Mouse (Mus musculus): ENCODE data around the gene Axl. TPM values are rescaled to one million over a fixed set of nuclear protein-coding genes. Genes with fewer than 3 reads are reported as not detected.
"Not testable (repeated sequence)": the region's sequence is repeated elsewhere in the genome, so short reads cannot be mapped to it uniquely, and the experiment has no call there.

Axl gene
- polyA plus RNA-seq, 1 experiment from 2014 or later, result 16.5 TPM

GRCm38 (mm10) chr7:25736920-25737319, 51.6 kb downstream of the Axl start:
- Histone ChIP-seq H3K27me3 (no peaks in the 10 kb centered on the region), H3K27ac (replicated peaks) (no peak overlapping the region), H3K36me3 (peaks cover 98% of the 10 kb centered on the region), H3K4me3 (no peak overlapping the region), H3K4me1 (no peaks in the 10 kb centered on the region), H3K9me3 (no peaks in the 10 kb centered on the region), H3K4me2 (replicated peaks) (no peak overlapping the region), H3K9ac (replicated peaks) (no peak overlapping the region)
- ATAC-seq (replicated peaks), result no peak
- WGBS, result 94% methylated on average over 2 of the region's 2 CpGs

- H3K9me3 ChIP-seq, result no peaks in the 10 kb centered on the region
- H3K27me3 ChIP-seq, result no peaks in the 10 kb centered on the region
- WGBS, result 78% methylated on average over 4 of the region's 4 CpGs
- peaks cover 96% of the 10 kb centered on the region for H3K36me3 ChIP-seq
- no peak overlapping the region for H3K4me3 ChIP-seq
- no peaks in the 10 kb centered on the region for H3K4me1 ChIP-seq
- no peak overlapping the region for H3K4me2 ChIP-seq (replicated peaks)
- H3K27ac ChIP-seq (replicated peaks), result no peak overlapping the region
- H3K9ac ChIP-seq (replicated peaks), result no peak overlapping the region
- no peak for ATAC-seq (replicated peaks)
Observed at GRCm38 (mm10) chr7:25734991-25735390, 53.5 kb downstream of the Axl start.

DNA sequence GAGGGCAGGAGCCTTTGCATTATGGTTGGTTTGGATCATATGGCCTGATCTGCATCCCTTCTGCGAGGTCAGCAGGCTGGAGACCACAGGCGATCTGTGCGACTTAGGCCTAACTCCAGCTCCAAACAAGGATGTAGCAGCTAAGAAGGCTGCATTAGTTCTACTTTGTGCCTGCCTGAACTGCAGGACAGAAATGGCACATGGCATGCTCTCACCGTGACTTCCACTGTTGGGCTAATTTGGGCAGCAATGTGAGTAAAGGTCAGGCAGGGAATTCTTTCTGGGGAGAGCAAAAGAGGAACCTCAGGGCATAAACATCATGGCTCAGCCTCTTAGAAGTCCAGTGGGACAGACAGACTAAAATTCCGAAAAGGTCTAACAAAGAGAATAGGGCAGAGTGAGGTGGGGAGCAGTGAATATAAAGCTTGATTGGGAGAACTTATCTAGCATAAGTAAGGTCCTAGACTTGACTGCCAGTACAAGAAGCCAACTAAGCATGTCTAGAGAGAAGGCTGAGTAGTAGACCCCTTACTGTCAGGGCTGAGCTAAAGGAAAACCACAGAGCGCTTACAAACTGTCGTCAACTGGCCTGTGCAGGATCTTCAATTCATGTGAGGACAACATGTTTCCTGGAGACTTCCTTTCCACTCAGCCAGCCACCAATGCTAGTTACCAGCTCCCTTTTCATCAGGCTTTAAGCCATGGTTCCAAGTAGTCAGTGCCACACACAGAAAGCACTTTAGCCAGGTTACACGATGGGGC, 57.0 kb downstream of the Axl start:
- 92% methylated on average over 8 of the region's 8 CpGs for WGBS
- Histone ChIP-seq H3K36me3 (peaks cover 94% of the 10 kb centered on the region), H3K9me3 (no peaks in the 10 kb centered on the region), H3K4me3 (no peak overlapping the region), H3K27ac (replicated peaks) (no peak overlapping the region), H3K4me2 (replicated peaks) (no peak overlapping the region), H3K9ac (replicated peaks) (no peak overlapping the region), H3K27me3 (no peaks in the 10 kb centered on the region), H3K4me1 (no peaks in the 10 kb centered on the region)
- no peak for ATAC-seq (replicated peaks)

GRCm38 (mm10) chr7:25729862-25730261, 58.6 kb downstream of the Axl start:
- Histone ChIP-seq H3K9me3 (no peaks in the 10 kb centered on the region), H3K9ac (replicated peaks) (no peak overlapping the region), H3K27me3 (no peaks in the 10 kb centered on the region), H3K4me1 (no peaks in the 10 kb centered on the region), H3K4me2 (replicated peaks) (no peak overlapping the region), H3K27ac (replicated peaks) (no peak overlapping the region), H3K36me3 (peaks cover 95% of the 10 kb centered on the region), H3K4me3 (no peak overlapping the region)
- WGBS, result 91% methylated on average over 2 of the region's 2 CpGs
- ATAC-seq (replicated peaks), result no peak

GRCm38 (mm10) chr7:25729396-25729795, 59.1 kb downstream of the Axl start:
- H3K4me3 ChIP-seq, result no peak overlapping the region
- peaks cover 95% of the 10 kb centered on the region for H3K36me3 ChIP-seq
- H3K9ac ChIP-seq (replicated peaks), result no peak overlapping the region
- H3K9me3 ChIP-seq, result no peaks in the 10 kb centered on the region
- ATAC-seq (replicated peaks), result no peak
- no peaks in the 10 kb centered on the region for H3K27me3 ChIP-seq
- H3K4me2 ChIP-seq (replicated peaks), result no peak overlapping the region
- H3K4me1 ChIP-seq, result no peaks in the 10 kb centered on the region
- 72% methylated on average over 2 of the region's 2 CpGs for WGBS
- no peak overlapping the region for H3K27ac ChIP-seq (replicated peaks)

DNA sequence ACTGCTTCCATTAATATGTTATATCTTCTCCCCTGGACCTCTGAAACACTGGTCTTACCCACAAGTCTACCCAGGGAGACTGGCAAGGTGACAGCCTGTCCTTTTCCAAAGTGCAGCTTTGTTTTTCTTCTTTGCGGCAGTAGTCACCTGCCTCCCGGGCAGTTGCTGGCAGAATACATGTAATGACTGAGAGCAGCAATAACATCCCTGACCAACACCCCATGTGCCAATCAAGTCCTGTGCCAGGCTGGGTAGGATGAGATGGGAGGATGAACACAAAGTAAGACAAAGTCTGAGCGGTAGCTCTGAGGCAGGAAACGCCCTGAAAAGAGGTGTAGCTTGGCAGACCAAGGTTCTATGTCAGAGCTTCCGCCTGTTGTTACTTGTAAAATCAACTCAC, 60.7 kb downstream of the Axl start:
- Histone ChIP-seq H3K36me3 (peaks cover 96% of the 10 kb centered on the region), H3K4me2 (replicated peaks) (no peak overlapping the region), H3K4me3 (no peak overlapping the region), H3K4me1 (no peaks in the 10 kb centered on the region), H3K9me3 (no peaks in the 10 kb centered on the region), H3K27ac (replicated peaks) (no peak overlapping the region), H3K27me3 (no peaks in the 10 kb centered on the region), H3K9ac (replicated peaks) (no peak overlapping the region)
- WGBS, result 94% methylated on average over 5 of the region's 5 CpGs
- ATAC-seq (replicated peaks), result no peak

GRCm38 (mm10) chr7:25725886-25726285, 62.6 kb downstream of the Axl start:
- no peaks in the 10 kb centered on the region for H3K9me3 ChIP-seq
- no peak overlapping the region for H3K4me3 ChIP-seq
- H3K4me2 ChIP-seq (replicated peaks), result no peak overlapping the region
- peaks cover 94% of the 10 kb centered on the region for H3K36me3 ChIP-seq
- no peak overlapping the region for H3K27ac ChIP-seq (replicated peaks)
- 88% methylated on average over 19 of the region's 19 CpGs for WGBS
- no peak for ATAC-seq (replicated peaks)
- H3K9ac ChIP-seq (replicated peaks), result no peak overlapping the region
- no peaks in the 10 kb centered on the region for H3K4me1 ChIP-seq
- H3K27me3 ChIP-seq, result no peaks in the 10 kb centered on the region

GRCm38 (mm10) chr7:25721776-25722175, 66.7 kb downstream of the Axl start:
- not testable (repeated sequence) for H3K4me3 ChIP-seq; H3K27me3 ChIP-seq; ATAC-seq (replicated peaks); H3K27ac ChIP-seq (replicated peaks); H3K4me2 ChIP-seq (replicated peaks); H3K9me3 ChIP-seq; H3K9ac ChIP-seq (replicated peaks)
- peaks cover 23% of the 10 kb centered on the region for H3K4me1 ChIP-seq
- H3K36me3 ChIP-seq, result peaks cover 58% of the 10 kb centered on the region

DNA sequence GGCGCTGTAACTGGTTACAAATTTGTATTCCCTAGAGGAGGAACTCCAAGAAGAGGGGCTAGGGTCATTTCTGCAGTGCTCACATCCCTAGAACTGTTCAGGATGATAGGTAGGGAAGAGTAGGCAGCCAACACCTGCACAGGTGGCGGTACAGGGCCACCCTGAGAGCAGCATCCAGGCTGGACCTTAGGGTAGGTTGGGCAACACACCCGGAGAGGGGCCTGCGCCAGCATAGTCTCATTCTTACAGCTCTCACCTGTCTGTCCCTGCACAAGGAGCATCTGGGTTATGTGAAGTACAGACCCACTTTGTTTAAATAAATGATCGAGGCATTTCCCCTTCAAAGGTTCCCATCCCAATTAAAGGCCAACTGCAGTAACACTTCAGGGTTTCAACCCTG, 67.7 kb downstream of the Axl start:
- H3K36me3 ChIP-seq, result peaks cover 52% of the 10 kb centered on the region

DNA sequence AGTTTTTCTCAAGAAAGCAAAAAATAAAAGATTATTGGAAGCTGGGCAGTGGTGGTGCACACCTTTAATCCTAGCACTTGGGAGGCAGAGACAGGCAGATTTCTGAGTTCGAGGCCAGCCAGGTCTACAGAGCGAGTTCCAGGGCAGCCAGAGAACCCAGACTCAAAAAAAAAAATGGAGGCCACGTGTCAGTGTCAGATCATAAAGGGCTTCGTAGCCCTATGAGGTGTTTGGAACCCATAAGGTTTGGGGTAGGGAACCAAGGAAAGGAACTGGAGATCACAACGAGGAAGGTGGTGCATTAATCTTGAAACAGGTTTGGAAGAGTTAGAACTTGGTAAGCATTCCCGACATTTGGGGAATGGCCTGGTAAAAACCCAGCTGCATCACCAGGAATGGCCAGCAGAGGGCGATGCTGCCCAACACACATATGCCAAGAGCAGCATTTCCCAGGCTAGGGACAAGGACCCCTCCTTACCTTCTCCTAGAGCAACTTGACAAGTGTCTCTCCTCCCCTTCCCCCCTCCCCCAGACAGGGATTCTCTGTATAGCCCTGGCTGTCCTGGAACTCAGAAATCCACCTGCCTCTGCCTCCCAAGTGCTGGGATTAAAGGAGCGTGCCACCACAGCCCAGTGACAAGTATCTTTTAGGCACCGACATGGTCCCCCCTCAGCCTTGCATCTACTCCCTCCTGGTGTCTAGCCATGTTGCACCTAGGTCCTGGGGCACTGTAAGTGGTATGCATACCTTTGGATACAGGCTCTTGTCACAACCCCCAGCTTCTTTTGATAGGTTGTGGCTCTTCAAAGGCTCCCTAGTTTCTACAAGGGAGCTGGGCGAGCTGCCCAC, 68.5 kb downstream of the Axl start:
- Histone ChIP-seq H3K9me3 (no peaks in the 10 kb centered on the region), H3K4me2 (replicated peaks) (peak overlapping the region; percentile 57; the same call in 1 of the 2 replicates), H3K4me1 (peaks cover 23% of the 10 kb centered on the region), H3K4me3 (no peak overlapping the region; the same call in 1 of the 2 replicates), H3K36me3 (peaks cover 52% of the 10 kb centered on the region), H3K27me3 (no peaks in the 10 kb centered on the region), H3K27ac (replicated peaks) (no peak overlapping the region), H3K9ac (replicated peaks) (no peak overlapping the region)
- peak; percentile 46 for ATAC-seq (replicated peaks)
- WGBS, result 61% methylated on average over 10 of the region's 10 CpGs

More for the DNA sequence above, 67.7 kb downstream of the Axl start:
- Histone ChIP-seq H3K27ac (replicated peaks) (no peak overlapping the region), H3K9me3 (no peaks in the 10 kb centered on the region), H3K4me2 (replicated peaks) (no peak overlapping the region), H3K4me3 (no peak overlapping the region), H3K27me3 (no peaks in the 10 kb centered on the region), H3K9ac (replicated peaks) (no peak overlapping the region), H3K4me1 (peaks cover 23% of the 10 kb centered on the region)
- 92% methylated on average over 5 of the region's 5 CpGs for WGBS
- ATAC-seq (replicated peaks), result no peak

- Histone ChIP-seq H3K4me3 (peak within 1 kb of the TSS; percentile 73), H3K27me3 (no peaks in the 10 kb centered on the region), H3K4me1 (peaks cover 23% of the 10 kb centered on the region), H3K27ac (replicated peaks) (peak within 1 kb of the TSS; percentile 74), H3K4me2 (replicated peaks) (peak within 1 kb of the TSS; percentile 57), H3K36me3 (peaks cover 52% of the 10 kb centered on the region), H3K9me3 (no peaks in the 10 kb centered on the region), H3K9ac (replicated peaks) (peak within 1 kb of the TSS; percentile 64)
- ATAC-seq (replicated peaks), result peak; percentile 88
- WGBS, result 3% methylated on average over 32 of the region's 32 CpGs
Observed at GRCm38 (mm10) chr7:25718788-25719417, 69.6 kb downstream of the Axl start, which contains the start of gene Ccdc97. TSS of gene Ccdc97 (minus strand) at chr7:25719088.

GRCm38 (mm10) chr7:25717478-25717877, 71.0 kb downstream of the Axl start:
- peak overlapping the region; percentile 57; the same call in 1 of the 2 replicates for H3K4me2 ChIP-seq (replicated peaks)
- no peaks in the 10 kb centered on the region for H3K27me3 ChIP-seq
- no peak for ATAC-seq (replicated peaks)
- no peak overlapping the region for H3K27ac ChIP-seq (replicated peaks)
- no peaks in the 10 kb centered on the region for H3K9me3 ChIP-seq
- WGBS, result 90% methylated on average over 3 of the region's 3 CpGs
- peaks cover 23% of the 10 kb centered on the region for H3K4me1 ChIP-seq
- H3K36me3 ChIP-seq, result peaks cover 52% of the 10 kb centered on the region
- H3K4me3 ChIP-seq, result peak overlapping the region; percentile 73; the same call in 1 of the 2 replicates
- 0 out of 2 replicates have a peak overlapping the region, but pooled peaks have one; percentile 64 for H3K9ac ChIP-seq (replicated peaks)
